Mouse (Mus musculus) sigmoid colon, adult 10 weeks (tissue): ENCODE measurements around the gene Dmbt1. TPM values are rescaled to one million over a fixed set of nuclear protein-coding genes. Genes with fewer than 3 reads are reported as not detected.

ENCODE experiments used
- polyA plus RNA-seq: library from polyadenylated mRNA; stranded (reverse); fragments of 350-450 nt; fragmentation: Illumina TruSeq; extraction: RNeasy Lipid Tissue Mini Kit (QIAGEN cat#74804); gene quantifications from one replicate; pipeline ENCODE4 v1.2.3, GENCODE M21; 2014; ENCODE audit warnings: low read depth, low replicate concordance

The Dmbt1 gene
- 717 TPM for polyA plus RNA-seq

DNA sequence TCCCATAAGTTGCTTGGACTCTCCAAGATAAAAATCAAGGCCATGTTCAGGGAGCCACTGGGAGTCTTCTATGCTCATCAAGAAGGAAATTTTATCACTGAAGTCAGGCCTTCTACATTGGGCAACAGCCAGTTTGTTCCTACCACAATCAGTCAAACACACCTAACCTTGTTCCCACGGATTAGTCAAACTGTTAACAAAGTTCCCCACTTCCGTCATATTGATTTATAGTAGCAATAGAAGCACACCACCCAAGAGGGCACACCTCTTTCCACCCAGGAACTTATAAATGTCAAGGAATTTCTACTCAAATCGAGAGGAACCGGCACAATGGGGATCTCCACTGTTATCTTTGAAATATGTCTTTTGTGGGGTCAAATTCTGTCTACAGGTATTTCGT is at the start of gene Dmbt1:
Gene Dmbt1 (plus strand): TSS at position 299 of the 400 bp plus-strand sequence.

DNA sequence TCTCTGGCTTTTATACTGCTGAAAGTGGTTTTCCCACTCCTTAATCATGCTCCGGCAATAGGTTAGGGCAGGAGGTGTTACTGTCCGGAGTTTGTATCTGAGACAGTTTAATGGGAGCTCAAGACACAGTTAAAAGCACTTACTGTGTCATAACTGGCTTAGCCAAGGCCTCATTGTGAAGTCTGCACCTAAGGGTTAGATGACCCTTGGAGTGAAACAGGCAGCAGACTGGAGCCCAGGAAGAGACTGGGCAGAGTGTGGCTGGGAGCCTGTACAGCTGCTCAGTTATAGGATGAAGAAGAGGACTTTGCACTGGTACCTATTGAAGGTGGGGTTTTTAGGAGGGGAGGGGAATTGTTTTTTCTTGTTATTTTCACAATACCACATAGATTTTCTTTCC is 114.4 kb downstream of the Dmbt1 start, which contains the start of gene 4933402N03Rik:
Gene 4933402N03Rik (minus strand): TSS at position 101 of the 400 bp plus-strand sequence.

Other genes starting within 250 kb of the Dmbt1 start
- gene Plekha1, start 166.3 kb upstream of the Dmbt1 start, polyA plus RNA-seq = 198 TPM
- gene Htra1, start 95.9 kb upstream of the Dmbt1 start, polyA plus RNA-seq = 4.8 TPM
- gene 4933402N03Rik, start 114.3 kb downstream of the Dmbt1 start, polyA plus RNA-seq = not detected
- not detected for gene 5430419D17Rik, start 142.3 kb downstream of the Dmbt1 start, polyA plus RNA-seq